Mouse (Mus musculus): ENCODE results near the gene Nptxr. TPM values are rescaled to one million over a fixed set of nuclear protein-coding genes. Genes with fewer than 3 reads are reported as not detected.
A peak's percentile ranks its signal among the peaks of the same experiment; 100 is the strongest.

Gene Nptxr
- polyA plus RNA-seq (2015; fragmentation: Nextera tagmentation; extraction: Ambion mirVana), result 55.0 and 62.1 TPM in 2 replicates

DNA sequence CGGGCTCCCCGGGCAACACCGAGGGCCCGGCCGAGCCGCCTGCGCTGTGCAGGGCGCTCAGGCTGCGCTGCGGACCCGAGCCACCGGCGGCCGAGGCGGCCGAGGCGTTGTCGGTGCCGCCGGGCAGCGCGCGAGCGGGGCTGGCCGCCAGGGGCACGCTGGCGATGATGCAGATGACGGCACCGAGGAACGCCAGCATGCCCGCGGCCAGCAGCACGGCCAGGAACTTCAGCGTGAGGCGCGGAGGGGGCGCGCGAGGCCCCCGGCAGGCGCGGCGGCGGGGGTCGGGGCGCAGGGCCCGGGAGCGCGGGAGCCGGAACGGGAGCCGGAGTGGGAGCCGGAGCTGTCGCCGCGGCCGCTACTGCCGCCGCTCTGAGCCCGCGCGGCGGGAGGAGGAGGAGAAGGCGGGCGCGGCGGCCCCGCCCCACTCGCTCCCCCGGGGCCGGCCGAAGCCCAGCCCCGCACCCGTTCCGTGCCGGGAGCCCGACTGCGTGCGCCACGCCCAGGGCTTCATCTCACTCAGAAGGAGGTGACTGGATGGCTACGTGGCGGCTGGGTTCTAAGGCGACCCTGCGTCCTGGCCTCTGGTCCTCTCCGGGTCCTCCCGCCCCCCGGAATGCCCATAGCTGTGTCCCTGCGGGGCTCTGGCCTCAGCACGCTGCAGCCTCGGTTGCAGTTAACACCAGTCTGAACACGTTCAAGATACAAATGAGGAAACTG lies at the start of gene Nptxr:
TSS of gene Nptxr (minus strand) at position 415 of the 720 bp plus-strand sequence.
- Histone ChIP-seq H3K27me3 (ENCODE audit: control insufficient read depth, insufficient read depth, low read depth, low read length) (peaks cover 16% of the 10 kb centered on the region), H3K4me2 (ENCODE audit: low read length) (peak within 1 kb of the TSS; percentile 61), H3K36me3 (ENCODE audit: control insufficient read depth, insufficient read depth, low read length) (no peaks in the 10 kb centered on the region), H3K9me3 (replicated peaks; ENCODE audit: control insufficient read depth, low read length, poor library complexity, severe bottlenecking) (no peaks in the 10 kb centered on the region), H3K9ac (ENCODE audit: low read depth, low read length) (peak within 1 kb of the TSS; percentile 87), H3K4me1 (ENCODE audit: control insufficient read depth, insufficient read depth, low read length) (peaks cover 20% of the 10 kb centered on the region), H3K27ac (ENCODE audit: low read length) (peak within 1 kb of the TSS; percentile 89), H3K4me3 (ENCODE audit: low read depth, low read length) (peak within 1 kb of the TSS; percentile 81)
- ATAC-seq, result peak; percentile 80
- WGBS, result under 1% methylated on average over 42 of the region's 91 CpGs

DNA sequence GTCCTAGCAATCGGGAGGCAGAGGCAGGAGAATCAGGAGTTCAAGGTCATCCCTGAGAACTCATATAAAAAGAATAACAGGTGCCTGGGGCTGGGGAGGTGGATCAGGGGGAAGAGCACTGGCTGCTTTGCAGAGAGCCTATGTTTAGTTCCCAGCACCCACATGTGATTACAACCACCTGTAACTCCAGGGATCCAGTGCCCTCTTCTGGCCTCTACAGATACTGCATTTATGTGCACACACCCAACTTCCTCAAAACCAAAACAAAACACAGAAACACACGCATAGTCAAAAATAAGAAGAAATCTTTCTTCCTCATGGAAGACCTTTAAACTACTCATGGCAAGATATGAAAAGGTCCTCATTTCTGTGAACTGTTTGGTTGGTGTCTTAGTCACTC lies 45.6 kb upstream of the Nptxr start:
- Histone ChIP-seq H3K4me3 (ENCODE audit: low read depth, low read length) (no peak overlapping the region), H3K27me3 (ENCODE audit: control insufficient read depth, insufficient read depth, low read depth, low read length) (no peaks in the 10 kb centered on the region), H3K9me3 (replicated peaks; ENCODE audit: control insufficient read depth, low read length, poor library complexity, severe bottlenecking) (no peaks in the 10 kb centered on the region), H3K27ac (ENCODE audit: low read length) (no peak overlapping the region), H3K9ac (ENCODE audit: low read depth, low read length) (no peak overlapping the region), H3K4me1 (ENCODE audit: control insufficient read depth, insufficient read depth, low read length) (peaks cover 5% of the 10 kb centered on the region), H3K36me3 (ENCODE audit: control insufficient read depth, insufficient read depth, low read length) (no peaks in the 10 kb centered on the region), H3K4me2 (ENCODE audit: low read length) (no peak overlapping the region)
- WGBS, result 90% methylated on average over 2 of the region's 2 CpGs
- no peak for ATAC-seq

DNA sequence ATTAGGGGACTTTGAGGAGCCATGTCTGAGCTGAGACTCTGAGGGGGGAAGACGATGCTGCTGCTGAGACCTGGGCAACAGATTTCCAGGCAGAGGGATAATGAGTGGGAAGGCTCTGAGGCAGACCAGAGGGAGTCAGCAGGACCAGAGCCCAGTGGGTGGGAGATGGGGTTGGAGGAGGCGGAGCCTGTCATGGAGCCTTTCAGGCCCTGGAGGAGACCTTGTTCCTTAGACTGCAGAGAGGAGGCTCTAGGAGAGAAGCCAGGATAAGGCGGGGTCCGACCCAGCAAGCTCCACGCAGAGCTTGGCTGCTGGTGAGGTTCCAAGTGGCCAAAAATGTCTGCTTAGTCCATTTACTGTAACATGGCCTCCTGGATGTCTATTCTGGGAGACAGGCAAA lies 42.5 kb upstream of the Nptxr start:
- Histone ChIP-seq H3K9me3 (replicated peaks; ENCODE audit: control insufficient read depth, low read length, poor library complexity, severe bottlenecking) (no peaks in the 10 kb centered on the region), H3K27ac (ENCODE audit: low read length) (no peak overlapping the region), H3K4me1 (ENCODE audit: control insufficient read depth, insufficient read depth, low read length) (peaks cover 5% of the 10 kb centered on the region), H3K9ac (ENCODE audit: low read depth, low read length) (no peak overlapping the region), H3K4me2 (ENCODE audit: low read length) (no peak overlapping the region), H3K4me3 (ENCODE audit: low read depth, low read length) (no peak overlapping the region), H3K36me3 (ENCODE audit: control insufficient read depth, insufficient read depth, low read length) (no peaks in the 10 kb centered on the region), H3K27me3 (ENCODE audit: control insufficient read depth, insufficient read depth, low read depth, low read length) (no peaks in the 10 kb centered on the region)
- 20% methylated on average over 5 of the region's 5 CpGs for WGBS
- ATAC-seq, result no peak

DNA sequence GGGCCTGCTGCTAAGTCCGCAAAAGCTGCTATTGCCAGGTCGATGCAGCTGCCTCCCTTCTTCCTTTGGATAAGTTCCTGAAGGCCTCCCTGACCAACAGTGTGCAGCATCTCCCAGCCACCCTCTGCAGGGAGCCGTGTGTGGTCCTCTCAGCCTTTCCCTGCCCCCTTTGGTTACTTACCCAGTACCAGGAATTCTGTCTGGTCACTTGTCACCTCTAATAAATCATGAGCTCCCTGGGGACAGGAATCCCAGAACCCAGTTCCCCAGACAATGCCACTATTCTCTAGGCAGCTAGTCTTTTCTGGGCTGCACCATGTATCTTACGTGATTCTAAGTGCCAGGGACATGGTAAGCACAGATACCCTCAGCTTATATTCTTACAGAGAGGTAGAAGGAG lies 41.4 kb upstream of the Nptxr start:
- ATAC-seq, result no peak

DNA sequence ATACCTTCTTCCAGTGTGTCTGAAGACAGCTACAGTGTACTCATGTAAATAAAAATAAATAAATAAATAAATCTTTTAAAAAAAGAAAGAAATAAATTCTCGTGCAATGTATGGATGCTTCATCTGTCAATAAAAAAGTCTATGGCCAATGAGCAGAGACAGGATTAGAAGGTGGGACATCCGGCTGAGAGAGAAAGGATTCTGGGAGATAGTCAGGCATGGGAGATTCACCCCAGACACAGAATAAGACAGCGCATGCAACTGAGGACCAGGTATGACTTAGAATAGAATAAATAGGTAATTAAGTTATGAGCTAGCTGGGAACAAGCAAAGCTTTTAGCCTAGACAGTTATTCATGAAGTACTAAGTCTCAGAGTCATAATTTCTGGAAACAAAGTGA lies 38.4 kb upstream of the Nptxr start:
- 88% methylated on average over 3 of the region's 3 CpGs for WGBS
- H3K9ac ChIP-seq (ENCODE audit: low read depth, low read length), result no peak overlapping the region
- H3K4me1 ChIP-seq (ENCODE audit: control insufficient read depth, insufficient read depth, low read length), result peaks cover 5% of the 10 kb centered on the region
- no peak overlapping the region for H3K27ac ChIP-seq (ENCODE audit: low read length)
- H3K27me3 ChIP-seq (ENCODE audit: control insufficient read depth, insufficient read depth, low read depth, low read length), result no peaks in the 10 kb centered on the region
- no peak overlapping the region for H3K4me2 ChIP-seq (ENCODE audit: low read length)
- no peak overlapping the region for H3K4me3 ChIP-seq (ENCODE audit: low read depth, low read length)
- H3K9me3 ChIP-seq (replicated peaks; ENCODE audit: control insufficient read depth, low read length, poor library complexity, severe bottlenecking), result no peaks in the 10 kb centered on the region
- no peak for ATAC-seq
- no peaks in the 10 kb centered on the region for H3K36me3 ChIP-seq (ENCODE audit: control insufficient read depth, insufficient read depth, low read length)

More for the DNA sequence above, 41.4 kb upstream of the Nptxr start:
- no peaks in the 10 kb centered on the region for H3K36me3 ChIP-seq (ENCODE audit: control insufficient read depth, insufficient read depth, low read length)
- WGBS, result 70% methylated on average over 4 of the region's 4 CpGs
- H3K9ac ChIP-seq (ENCODE audit: low read depth, low read length), result no peak overlapping the region
- H3K4me3 ChIP-seq (ENCODE audit: low read depth, low read length), result no peak overlapping the region
- no peak overlapping the region for H3K4me2 ChIP-seq (ENCODE audit: low read length)
- no peaks in the 10 kb centered on the region for H3K27me3 ChIP-seq (ENCODE audit: control insufficient read depth, insufficient read depth, low read depth, low read length)
- H3K27ac ChIP-seq (ENCODE audit: low read length), result no peak overlapping the region
- H3K9me3 ChIP-seq (replicated peaks; ENCODE audit: control insufficient read depth, low read length, poor library complexity, severe bottlenecking), result no peaks in the 10 kb centered on the region
- H3K4me1 ChIP-seq (ENCODE audit: control insufficient read depth, insufficient read depth, low read length), result peaks cover 5% of the 10 kb centered on the region

DNA sequence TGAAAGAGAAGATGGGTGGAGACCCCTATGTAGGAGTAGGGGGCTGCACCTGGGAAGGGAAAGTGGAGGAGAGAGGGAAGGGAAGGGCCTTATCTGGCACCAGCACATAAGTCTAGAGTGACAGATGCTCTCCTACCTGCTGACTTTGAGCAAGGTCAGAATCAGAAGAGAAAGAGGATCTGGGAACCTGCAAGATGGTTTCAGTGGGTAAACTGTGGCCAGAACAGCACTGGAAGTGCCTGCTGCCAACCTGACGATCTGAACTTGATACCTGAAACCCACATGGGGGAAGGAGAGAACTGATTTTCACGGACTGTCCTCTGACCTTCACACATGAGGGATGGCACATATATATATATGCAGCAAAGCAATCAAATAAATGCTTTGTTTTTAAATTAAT lies 35.7 kb upstream of the Nptxr start:
- Histone ChIP-seq H3K4me3 (ENCODE audit: low read depth, low read length) (no peak overlapping the region), H3K9ac (ENCODE audit: low read depth, low read length) (no peak overlapping the region), H3K27me3 (ENCODE audit: control insufficient read depth, insufficient read depth, low read depth, low read length) (no peaks in the 10 kb centered on the region), H3K9me3 (replicated peaks; ENCODE audit: control insufficient read depth, low read length, poor library complexity, severe bottlenecking) (no peaks in the 10 kb centered on the region), H3K36me3 (ENCODE audit: control insufficient read depth, insufficient read depth, low read length) (no peaks in the 10 kb centered on the region), H3K4me1 (ENCODE audit: control insufficient read depth, insufficient read depth, low read length) (peaks cover 6% of the 10 kb centered on the region), H3K4me2 (ENCODE audit: low read length) (no peak overlapping the region), H3K27ac (ENCODE audit: low read length) (no peak overlapping the region)
- ATAC-seq, result no peak
- WGBS, result 69% methylated on average over 2 of the region's 2 CpGs

DNA sequence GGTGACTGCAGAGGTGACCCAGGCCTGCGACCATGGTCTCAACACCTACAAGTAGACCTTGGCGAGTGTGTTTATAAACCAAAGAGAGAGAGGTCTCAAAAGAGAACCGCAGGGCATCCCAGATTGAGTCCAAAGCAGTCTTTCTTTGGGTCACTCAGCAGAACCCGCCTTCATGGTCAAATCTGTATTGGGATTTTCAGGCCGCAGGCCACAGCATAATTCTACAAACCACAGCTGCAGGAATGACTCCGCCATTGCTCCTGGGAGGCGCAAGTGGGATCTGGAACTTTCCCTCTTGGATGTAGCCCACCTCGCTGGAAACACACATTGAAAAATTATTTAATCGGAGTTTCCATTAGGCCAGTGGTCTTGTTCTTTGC lies 30.3 kb upstream of the Nptxr start:
- peaks cover 3% of the 10 kb centered on the region; the same call in 1 of the 2 replicates for H3K36me3 ChIP-seq (ENCODE audit: control insufficient read depth, insufficient read depth, low read length)
- peak overlapping the region; percentile 64 for H3K9ac ChIP-seq (ENCODE audit: low read depth, low read length)
- peaks cover 39% of the 10 kb centered on the region for H3K4me1 ChIP-seq (ENCODE audit: control insufficient read depth, insufficient read depth, low read length)
- peak overlapping the region; percentile 77 for H3K4me2 ChIP-seq (ENCODE audit: low read length)
- H3K4me3 ChIP-seq (ENCODE audit: low read depth, low read length), result peak overlapping the region; percentile 56
- peak overlapping the region; percentile 99 for H3K27ac ChIP-seq (ENCODE audit: low read length)
- WGBS, result 31% methylated on average over 9 of the region's 9 CpGs
- ATAC-seq, result no peak
- no peaks in the 10 kb centered on the region for H3K27me3 ChIP-seq (ENCODE audit: control insufficient read depth, insufficient read depth, low read depth, low read length)
- no peaks in the 10 kb centered on the region for H3K9me3 ChIP-seq (replicated peaks; ENCODE audit: control insufficient read depth, low read length, poor library complexity, severe bottlenecking)

DNA sequence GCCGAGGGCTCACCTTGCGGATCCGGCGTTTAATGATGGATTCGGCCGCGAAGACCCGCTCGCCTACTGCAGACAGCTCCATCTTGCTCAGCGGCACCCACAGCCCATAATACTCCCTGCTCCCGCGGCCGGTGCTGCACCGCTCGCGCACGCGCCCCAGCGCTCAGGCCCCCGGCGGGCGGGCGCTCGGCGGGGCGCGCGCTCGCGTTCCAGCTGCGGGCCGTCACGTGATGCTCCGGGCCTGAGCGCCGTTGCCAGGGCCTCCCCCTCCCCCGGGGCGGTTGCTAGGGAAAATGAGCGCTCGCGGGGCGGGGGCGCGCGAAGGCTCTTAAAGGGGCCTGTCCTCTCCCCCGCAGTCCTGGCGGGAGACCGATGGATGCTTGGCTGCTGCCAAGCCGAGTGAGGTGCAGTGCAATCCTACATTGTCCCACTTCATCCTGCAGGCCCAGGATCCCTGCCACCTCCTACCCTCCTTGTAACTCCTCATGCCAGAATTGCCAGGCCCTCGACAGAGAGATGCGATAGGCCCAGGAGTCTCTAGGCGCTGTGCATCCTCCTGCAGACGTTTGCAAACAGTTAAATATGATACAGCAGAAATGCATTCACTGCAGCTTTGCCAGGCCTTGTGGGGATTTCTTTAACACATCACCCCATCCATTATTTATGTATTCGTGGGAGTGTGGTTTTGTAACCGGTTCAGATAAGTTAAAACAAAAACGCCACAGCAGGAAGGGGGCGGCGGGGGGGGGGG lies 29.7 kb upstream of the Nptxr start, which contains the start of the genes Npcd and Cbx6:
TSS of gene Npcd (minus strand) at position 108 of the 751 bp plus-strand sequence.
TSS of gene Cbx6 (minus strand) at position 559 of the 751 bp plus-strand sequence.
- peak within 1 kb of the TSS; percentile 56 for H3K4me3 ChIP-seq (ENCODE audit: low read depth, low read length)
- H3K4me1 ChIP-seq (ENCODE audit: control insufficient read depth, insufficient read depth, low read length), result peaks cover 41% of the 10 kb centered on the region
- peak within 1 kb of the TSS; percentile 99 for H3K27ac ChIP-seq (ENCODE audit: low read length)
- peak; percentile 90 for ATAC-seq
- peak within 1 kb of the TSS; percentile 93 for H3K9ac ChIP-seq (ENCODE audit: low read depth, low read length)
- H3K36me3 ChIP-seq (ENCODE audit: control insufficient read depth, insufficient read depth, low read length), result peaks cover 3% of the 10 kb centered on the region; the same call in 1 of the 2 replicates
- no peaks in the 10 kb centered on the region for H3K9me3 ChIP-seq (replicated peaks; ENCODE audit: control insufficient read depth, low read length, poor library complexity, severe bottlenecking)
- H3K4me2 ChIP-seq (ENCODE audit: low read length), result peak within 1 kb of the TSS; percentile 77
- H3K27me3 ChIP-seq (ENCODE audit: control insufficient read depth, insufficient read depth, low read depth, low read length), result no peaks in the 10 kb centered on the region
- under 1% methylated on average over 58 of the region's 58 CpGs for WGBS
